Mouse (Mus musculus) thymus, postnatal 4 days (tissue): Measurements from ENCODE around the gene Arntl.

ENCODE experiments used
- DNase-seq: peaks from one replicate; pipeline ENCODE4 v3.0.0; 2021

Gene Arntl

DNA sequence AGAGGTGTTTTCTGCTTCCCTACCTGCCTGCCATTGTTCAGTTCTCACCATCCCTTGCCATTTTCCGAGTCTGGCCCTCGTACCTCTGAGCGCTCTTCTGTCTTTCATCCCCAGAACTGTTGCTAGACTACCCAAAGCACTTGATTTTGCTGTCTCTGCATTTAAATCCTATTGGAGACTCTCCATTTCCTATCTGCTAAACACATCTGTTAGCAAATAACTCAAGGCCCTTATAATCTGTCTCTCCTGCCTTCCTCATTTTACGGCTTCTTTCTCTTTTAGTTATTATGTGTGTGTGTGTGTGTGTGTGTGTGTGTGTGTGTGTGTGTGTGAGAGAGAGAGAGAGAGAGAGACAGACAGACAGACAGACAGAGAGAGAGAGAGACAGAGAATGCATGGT is 90.5 kb downstream of the Arntl start:
- DNase-seq = no peak

DNA sequence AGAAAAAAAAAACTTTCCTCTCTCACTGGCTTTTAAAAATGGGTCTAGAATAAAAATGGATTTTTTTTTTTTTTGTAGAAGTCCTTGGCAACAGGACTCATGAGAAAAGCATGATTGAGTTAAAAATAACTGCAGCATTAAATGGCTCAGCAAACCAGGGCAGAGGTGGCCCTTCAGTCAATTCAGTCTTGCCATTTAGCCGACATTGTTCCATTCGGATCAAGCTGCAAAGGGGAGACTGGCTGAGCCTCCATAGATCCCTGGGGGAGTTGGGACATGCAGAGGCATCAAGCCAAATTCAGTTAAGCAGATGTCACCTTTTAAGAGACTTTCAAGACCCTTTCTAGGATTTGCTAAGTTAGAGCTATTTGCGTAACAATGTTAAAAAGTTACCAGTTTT is 102.9 kb downstream of the Arntl start:
- no peak for DNase-seq

DNA sequence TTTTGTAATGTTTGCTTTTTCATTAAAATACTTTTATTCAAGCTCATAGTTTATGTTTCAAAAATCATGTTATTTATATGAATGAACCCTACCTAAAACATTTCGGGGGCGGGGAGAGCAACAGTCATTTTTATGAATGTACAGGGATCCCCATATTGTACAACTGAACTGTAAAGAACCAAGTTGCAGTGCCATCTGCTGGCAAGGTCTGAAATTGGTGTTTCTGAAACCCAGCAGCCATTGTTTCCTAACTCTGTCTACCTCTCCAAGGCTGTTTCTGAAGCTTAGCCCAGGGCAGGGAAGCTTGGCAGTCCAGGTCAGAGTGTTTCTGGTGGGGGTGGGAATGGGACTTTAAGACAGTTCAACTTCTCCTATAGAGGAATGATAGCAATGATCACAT is 104.5 kb downstream of the Arntl start:
- peak; percentile 85 for DNase-seq

GRCm38 (mm10) chr7:113320128-113320527 is 112.9 kb downstream of the Arntl start:
- DNase-seq = no peak

GRCm38 (mm10) chr7:113334036-113334435 is 126.8 kb downstream of the Arntl start:
- no peak for DNase-seq

DNA sequence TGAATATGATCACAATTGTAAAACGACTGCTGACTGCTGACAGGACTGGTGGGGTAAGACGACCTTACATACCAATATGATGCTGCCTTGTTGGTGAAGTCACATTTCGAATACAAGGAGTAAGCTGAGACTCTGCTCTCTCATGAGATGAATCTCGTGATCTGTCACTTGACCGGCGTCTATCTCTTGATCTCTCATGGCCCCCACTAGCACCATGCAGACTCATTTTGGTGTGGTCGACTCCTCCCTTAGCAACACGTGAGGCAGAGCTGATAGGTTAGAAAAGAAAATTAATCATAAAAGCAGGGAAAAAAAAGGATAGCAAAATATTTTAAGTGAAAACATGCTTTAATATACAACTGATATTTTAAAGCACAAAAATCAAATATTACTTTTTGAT is 128.0 kb downstream of the Arntl start:
- no peak for DNase-seq

DNA sequence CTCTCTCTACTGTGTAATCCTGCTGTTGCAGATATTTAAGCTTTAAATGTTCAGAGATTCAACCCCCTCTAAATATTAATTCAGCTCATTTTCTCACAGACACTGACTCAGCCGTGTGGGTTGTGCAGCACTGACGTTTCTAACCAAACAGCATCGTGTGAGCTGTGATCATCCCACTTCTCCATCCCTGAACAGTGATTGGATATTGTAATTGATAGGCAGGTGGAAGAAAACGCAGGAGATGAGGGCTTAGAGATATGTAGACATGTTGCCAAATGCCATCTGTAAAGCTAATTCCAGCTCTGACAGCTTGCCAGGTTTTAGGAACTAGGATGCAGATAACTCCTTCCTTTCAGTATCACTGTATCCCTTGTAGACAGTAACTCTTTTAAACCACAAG is 140.0 kb downstream of the Arntl start:
- DNase-seq = no peak

GRCm38 (mm10) chr7:113347694-113348093 is 140.4 kb downstream of the Arntl start:
- DNase-seq = no peak

DNA sequence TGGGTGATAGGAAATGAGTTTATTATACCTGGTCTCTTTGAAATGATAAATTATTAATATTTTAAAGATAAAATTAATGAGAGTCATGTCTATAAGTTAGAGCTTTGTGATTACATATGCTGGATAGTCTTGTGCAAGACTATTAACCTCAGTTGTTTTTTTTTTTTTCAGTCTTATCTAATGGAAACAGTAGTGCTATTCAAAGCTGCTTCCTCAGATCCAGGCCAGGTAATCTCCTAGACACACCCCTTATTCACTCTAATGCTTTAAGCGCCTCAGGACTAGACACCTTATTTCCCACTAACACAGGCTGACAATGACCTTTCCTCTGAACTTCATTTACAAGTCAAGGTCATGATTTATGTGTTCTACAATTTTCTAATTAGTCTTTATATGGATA is 141.8 kb downstream of the Arntl start:
- DNase-seq = no peak
